Mouse (Mus musculus) intestine, postnatal 0 days (tissue): ENCODE measurements around the gene Klc2. TPM values are rescaled to one million over a fixed set of nuclear protein-coding genes. Genes with fewer than 3 reads are reported as not detected.

ENCODE experiments used
- ATAC-seq: fragments of 200-750 bp; cut with Nextera tagmentation; 2 replicates; pipeline ENCODE4 v1.8.0; 2017; ENCODE audit warnings: mild to moderate bottlenecking, moderate TSS enrichment, moderate library complexity
- H3K27ac ChIP-seq: fragments of 300-500 bp; sonication (generic); 2 replicates; pipeline ENCODE4 v1.5.1; 2014; ENCODE audit warnings: mild to moderate bottlenecking, low read depth, low read length, moderate library complexity
- H3K27me3 ChIP-seq: fragments of 300-500 bp; sonication (generic); replicated peaks from 2 replicates; pipeline ENCODE4 v1.6.1; 2014; ENCODE audit warnings: low read length, mixed read lengths; ENCODE audit not compliant: control insufficient read depth, insufficient read depth
- H3K36me3 ChIP-seq: fragments of 300-500 bp; sonication (generic); 2 replicates; pipeline ENCODE4 v1.6.1; 2014; ENCODE audit warnings: mild to moderate bottlenecking, moderate library complexity; ENCODE audit not compliant: control insufficient read depth, insufficient read depth
- H3K4me1 ChIP-seq: fragments of 300-500 bp; sonication (generic); replicated peaks from 2 replicates; pipeline ENCODE4 v1.6.1; 2014; ENCODE audit warnings: antibody characterized with exemption, low read length, mixed read lengths; ENCODE audit not compliant: control insufficient read depth, insufficient read depth
- H3K4me2 ChIP-seq: fragments of 300-500 bp; sonication (generic); replicated peaks from 2 replicates; pipeline ENCODE4 v1.6.1; 2014; ENCODE audit warnings: low read depth, mild to moderate bottlenecking, moderate library complexity
- H3K4me3 ChIP-seq: fragments of 300-500 bp; sonication (generic); 2 replicates; pipeline ENCODE4 v1.5.1; 2014; ENCODE audit warnings: low read depth, low read length
- H3K9ac ChIP-seq: fragments of 300-500 bp; sonication (generic); 2 replicates; pipeline ENCODE4 v1.6.1; 2014; ENCODE audit warnings: mild to moderate bottlenecking, low read depth, low read length
- H3K9me3 ChIP-seq: fragments of 300-500 bp; sonication (generic); 2 replicates; pipeline ENCODE4 v1.6.1; 2016; ENCODE audit warnings: mixed run types; ENCODE audit not compliant: control insufficient read depth
- CTCF ChIP-seq: sonication (generic); IDR thresholded peaks from 2 replicates; pipeline ENCODE4 v1.5.1; 2016; ENCODE audit warnings: low read depth, mild to moderate bottlenecking, control low read depth, antibody characterized with exemption, moderate library complexity
- WGBS: fragments of 180-500 bp; shearing (Covaris S2); extraction: QIAGEN DNeasy Blood & Tissue Kit; methylation state at CpG from one replicate; pipeline ENCODE4 v1.1.7; 2014; 5-methylcytosine and 5-hydroxymethylcytosine counted together
- polyA plus RNA-seq: library from polyadenylated mRNA; unstranded; fragments of >200 nt; fragmentation: Nextera tagmentation; extraction: Ambion mirVana; gene quantifications from 2 replicates; pipeline ENCODE4 v1.2.1, GENCODE M21; 2015

Gene Klc2
- polyA plus RNA-seq, 1 experiment from 2014 or later = 8.0 TPM

GRCm38 (mm10) chr19:5060365-5061330 is 57.7 kb downstream of the Klc2 start:
- Histone ChIP-seq H3K36me3 (no peaks in the 10 kb centered on the region), H3K4me3 (no peak overlapping the region), H3K4me2 (no peak overlapping the region), H3K9ac (no peak overlapping the region), H3K27ac (no peak overlapping the region), H3K4me1 (no peaks in the 10 kb centered on the region), H3K9me3 (no peaks in the 10 kb centered on the region), H3K27me3 (no peaks in the 10 kb centered on the region; the same call in 1 of the 2 replicates)
- WGBS = 37% methylated on average over 5 of the region's 5 CpGs
- TF ChIP-seq CTCF = no peak
- ATAC-seq = no peak

- Histone ChIP-seq H3K27me3 (no peaks in the 10 kb centered on the region; the same call in 1 of the 2 replicates), H3K4me3 (no peak overlapping the region), H3K4me2 (peak overlapping the region; percentile 17; the same call in 1 of the 2 replicates), H3K36me3 (no peaks in the 10 kb centered on the region), H3K27ac (peak overlapping the region; percentile 28; the same call in 1 of the 2 replicates), H3K9me3 (no peaks in the 10 kb centered on the region), H3K4me1 (no peaks in the 10 kb centered on the region), H3K9ac (no peak overlapping the region)
- 26% methylated on average over 10 of the region's 10 CpGs for WGBS
- ATAC-seq = no peak; the same call in 1 of the 2 replicates
- no peak for TF ChIP-seq CTCF
These were observed 59.3 kb downstream of the Klc2 start for GRCm38 (mm10) chr19:5058801-5059771.

GRCm38 (mm10) chr19:5057876-5058775 is 60.2 kb downstream of the Klc2 start:
- H3K4me3 ChIP-seq = no peak overlapping the region
- H3K4me2 ChIP-seq = no peak overlapping the region; the same call in 1 of the 2 replicates
- no peak overlapping the region for H3K27ac ChIP-seq
- H3K27me3 ChIP-seq = no peaks in the 10 kb centered on the region; the same call in 1 of the 2 replicates
- H3K9me3 ChIP-seq = no peaks in the 10 kb centered on the region
- no peaks in the 10 kb centered on the region for H3K4me1 ChIP-seq
- no peak for TF ChIP-seq CTCF
- WGBS = 26% methylated on average over 16 of the region's 16 CpGs
- no peaks in the 10 kb centered on the region for H3K36me3 ChIP-seq
- no peak for ATAC-seq
- no peak overlapping the region for H3K9ac ChIP-seq

Other genes with a start within 250 kb of the Klc2 start
- 0.47 and 0.56 TPM in 2 replicates for gene Actn3, start 240.7 kb downstream of the Klc2 start, polyA plus RNA-seq
- gene Zdhhc24, start 239.9 kb downstream of the Klc2 start, polyA plus RNA-seq = 7.6 and 9.1 TPM in 2 replicates
- gene Bbs1, start 211.9 kb downstream of the Klc2 start, polyA plus RNA-seq = 0.60 and 0.98 TPM in 2 replicates
- 59.2 and 60.0 TPM in 2 replicates for gene Dpp3, start 190.3 kb downstream of the Klc2 start, polyA plus RNA-seq
- 0.46 and 0.89 TPM in 2 replicates for gene Peli3, start 175.4 kb downstream of the Klc2 start, polyA plus RNA-seq
- gene Mrpl11, start 156.4 kb downstream of the Klc2 start, polyA plus RNA-seq = 73.7 and 78.1 TPM in 2 replicates
- gene Npas4, start 128.2 kb downstream of the Klc2 start, polyA plus RNA-seq = 0.09 and 0.12 TPM in 2 replicates
- gene Slc29a2, start 94.7 kb downstream of the Klc2 start, polyA plus RNA-seq = 1.3 and 1.8 TPM in 2 replicates
- 16.2 and 17.9 TPM in 2 replicates for gene B4gat1, start 79.7 kb downstream of the Klc2 start, polyA plus RNA-seq
- gene AC124502.3, start 79.7 kb downstream of the Klc2 start, polyA plus RNA-seq = 0.56 TPM in 1 of 2 replicates, not detected in the other
- gene Brms1, start 77.2 kb downstream of the Klc2 start, polyA plus RNA-seq = 33.2 and 33.4 TPM in 2 replicates
- 0.77 and 0.78 TPM in 2 replicates for gene Rin1, start 68.1 kb downstream of the Klc2 start, polyA plus RNA-seq
- gene Cd248, start 50.5 kb downstream of the Klc2 start, polyA plus RNA-seq = 19.9 and 23.0 TPM in 2 replicates
- gene Tmem151a, start 33.0 kb downstream of the Klc2 start, polyA plus RNA-seq = 4.0 TPM in 2 replicates
- gene Yif1a, start 30.0 kb downstream of the Klc2 start, polyA plus RNA-seq = 182 and 198 TPM in 2 replicates
- gene Cnih2, start 20.0 kb downstream of the Klc2 start, polyA plus RNA-seq = 5.6 and 5.8 TPM in 2 replicates
- gene Rab1b, start 11.5 kb downstream of the Klc2 start, polyA plus RNA-seq = 185 TPM in 2 replicates
- gene Pacs1, start 154.6 kb upstream of the Klc2 start, polyA plus RNA-seq = 6.2 and 6.6 TPM in 2 replicates
- gene Sf3b2, start 176.9 kb upstream of the Klc2 start, polyA plus RNA-seq = 160 and 172 TPM in 2 replicates
- 0.55 and 0.67 TPM in 2 replicates for gene Gal3st3, start 179.8 kb upstream of the Klc2 start, polyA plus RNA-seq
- gene Catsper1, start 217.2 kb upstream of the Klc2 start, polyA plus RNA-seq = not detected in 2 replicates
- 624 and 632 TPM in 2 replicates for gene Cst6, start 231.0 kb upstream of the Klc2 start, polyA plus RNA-seq
- 81.2 and 88.1 TPM in 2 replicates for gene Eif1ad, start 248.2 kb upstream of the Klc2 start, polyA plus RNA-seq
- gene Banf1, start 248.6 kb upstream of the Klc2 start, polyA plus RNA-seq = 309 and 329 TPM in 2 replicates